Mouse (Mus musculus): ENCODE data around the gene Hira. TPM values are rescaled to one million over a fixed set of nuclear protein-coding genes. Genes with fewer than 3 reads are reported as not detected.
A peak's percentile ranks its signal among the peaks of the same experiment; 100 is the strongest.
"Not testable (repeated sequence)": the region's sequence is repeated elsewhere in the genome, so short reads cannot be mapped to it uniquely, and the experiment has no call there.

Gene Hira
- polyA plus RNA-seq, 1 experiment from 2014 or later: 9.2 TPM

GRCm38 (mm10) chr16:18948941-18949340, 72.1 kb downstream of the Hira start:
- Histone ChIP-seq H3K4me2 (no peak overlapping the region), H3K9me3 (replicated peaks; ENCODE audit: control insufficient read depth, low read length) (no peaks in the 10 kb centered on the region), H3K27ac (ENCODE audit: low read depth, low read length) (no peak overlapping the region), H3K9ac (ENCODE audit: low read depth, low read length) (no peak overlapping the region), H3K36me3 (ENCODE audit: control insufficient read depth, insufficient read depth, low read length) (peaks cover 46% of the 10 kb centered on the region), H3K27me3 (ENCODE audit: control insufficient read depth, insufficient read depth, low read length) (no peaks in the 10 kb centered on the region), H3K4me1 (ENCODE audit: control insufficient read depth, insufficient read depth, low read length) (no peaks in the 10 kb centered on the region), H3K4me3 (ENCODE audit: low read depth, low read length) (no peak overlapping the region)
- no peak for ATAC-seq (replicated peaks; ENCODE audit: insufficient number of reproducible peaks, low FRiP score, low TSS enrichment)
- 90% methylated on average over 9 of the region's 9 CpGs for WGBS (ENCODE audit: insufficient replicate concordance)

- no peaks in the 10 kb centered on the region for H3K9me3 ChIP-seq (replicated peaks; ENCODE audit: control insufficient read depth, low read length)
- H3K36me3 ChIP-seq (ENCODE audit: control insufficient read depth, insufficient read depth, low read length): peaks cover 56% of the 10 kb centered on the region
- H3K4me3 ChIP-seq (ENCODE audit: low read depth, low read length): no peak overlapping the region
- WGBS (ENCODE audit: insufficient replicate concordance): 78% methylated on average over 2 of the region's 2 CpGs
- H3K27ac ChIP-seq (ENCODE audit: low read depth, low read length): no peak overlapping the region
- H3K9ac ChIP-seq (ENCODE audit: low read depth, low read length): no peak overlapping the region
- no peak for ATAC-seq (replicated peaks; ENCODE audit: insufficient number of reproducible peaks, low FRiP score, low TSS enrichment)
- no peaks in the 10 kb centered on the region for H3K4me1 ChIP-seq (ENCODE audit: control insufficient read depth, insufficient read depth, low read length)
- no peak overlapping the region for H3K4me2 ChIP-seq
- no peaks in the 10 kb centered on the region for H3K27me3 ChIP-seq (ENCODE audit: control insufficient read depth, insufficient read depth, low read length)
These were observed 73.5 kb downstream of the Hira start for GRCm38 (mm10) chr16:18950351-18950750.

GRCm38 (mm10) chr16:18952813-18953212, 76.0 kb downstream of the Hira start:
- Histone ChIP-seq H3K27me3 (ENCODE audit: control insufficient read depth, insufficient read depth, low read length) (no peaks in the 10 kb centered on the region), H3K9ac (ENCODE audit: low read depth, low read length) (no peak overlapping the region), H3K4me3 (ENCODE audit: low read depth, low read length) (no peak overlapping the region), H3K36me3 (ENCODE audit: control insufficient read depth, insufficient read depth, low read length) (peaks cover 55% of the 10 kb centered on the region), H3K27ac (ENCODE audit: low read depth, low read length) (no peak overlapping the region), H3K4me2 (no peak overlapping the region), H3K4me1 (ENCODE audit: control insufficient read depth, insufficient read depth, low read length) (no peaks in the 10 kb centered on the region), H3K9me3 (replicated peaks; ENCODE audit: control insufficient read depth, low read length) (no peaks in the 10 kb centered on the region)
- ATAC-seq (replicated peaks; ENCODE audit: insufficient number of reproducible peaks, low FRiP score, low TSS enrichment): no peak

- Histone ChIP-seq H3K4me2 (no peak overlapping the region), H3K27ac (ENCODE audit: low read depth, low read length) (no peak overlapping the region), H3K36me3 (ENCODE audit: control insufficient read depth, insufficient read depth, low read length) (peaks cover 37% of the 10 kb centered on the region), H3K27me3 (ENCODE audit: control insufficient read depth, insufficient read depth, low read length) (no peaks in the 10 kb centered on the region), H3K9ac (ENCODE audit: low read depth, low read length) (no peak overlapping the region), H3K9me3 (replicated peaks; ENCODE audit: control insufficient read depth, low read length) (peaks cover 4% of the 10 kb centered on the region), H3K4me1 (ENCODE audit: control insufficient read depth, insufficient read depth, low read length) (no peaks in the 10 kb centered on the region), H3K4me3 (ENCODE audit: low read depth, low read length) (no peak overlapping the region)
- 73% methylated on average over 3 of the region's 3 CpGs for WGBS (ENCODE audit: insufficient replicate concordance)
- ATAC-seq (replicated peaks; ENCODE audit: insufficient number of reproducible peaks, low FRiP score, low TSS enrichment): no peak
These were observed 78.2 kb downstream of the Hira start for GRCm38 (mm10) chr16:18955070-18955469.

- Histone ChIP-seq H3K4me1 (ENCODE audit: control insufficient read depth, insufficient read depth, low read length) (no peaks in the 10 kb centered on the region), H3K36me3 (ENCODE audit: control insufficient read depth, insufficient read depth, low read length) (peaks cover 36% of the 10 kb centered on the region), H3K27me3 (ENCODE audit: control insufficient read depth, insufficient read depth, low read length) (no peaks in the 10 kb centered on the region), H3K9ac (ENCODE audit: low read depth, low read length) (no peak overlapping the region), H3K4me3 (ENCODE audit: low read depth, low read length) (no peak overlapping the region), H3K4me2 (no peak overlapping the region), H3K9me3 (replicated peaks; ENCODE audit: control insufficient read depth, low read length) (peaks cover 8% of the 10 kb centered on the region), H3K27ac (ENCODE audit: low read depth, low read length) (no peak overlapping the region)
- no peak for ATAC-seq (replicated peaks; ENCODE audit: insufficient number of reproducible peaks, low FRiP score, low TSS enrichment)
These were observed 86.6 kb downstream of the Hira start for GRCm38 (mm10) chr16:18963486-18963885.

- Histone ChIP-seq H3K36me3 (ENCODE audit: control insufficient read depth, insufficient read depth, low read length) (peaks cover 13% of the 10 kb centered on the region), H3K9ac (ENCODE audit: low read depth, low read length) (no peak overlapping the region), H3K27me3 (ENCODE audit: control insufficient read depth, insufficient read depth, low read length) (no peaks in the 10 kb centered on the region), H3K4me1 (ENCODE audit: control insufficient read depth, insufficient read depth, low read length) (peaks cover 18% of the 10 kb centered on the region; the same call in 1 of the 2 replicates), H3K4me2 (no peak overlapping the region), H3K9me3 (replicated peaks; ENCODE audit: control insufficient read depth, low read length) (no peaks in the 10 kb centered on the region), H3K4me3 (ENCODE audit: low read depth, low read length) (no peak overlapping the region), H3K27ac (ENCODE audit: low read depth, low read length) (0 out of 2 replicates have a peak overlapping the region, but pooled peaks have one; percentile 29)
- WGBS (ENCODE audit: insufficient replicate concordance): 78% methylated on average over 9 of the region's 9 CpGs
- ATAC-seq (replicated peaks; ENCODE audit: insufficient number of reproducible peaks, low FRiP score, low TSS enrichment): no peak
These were observed 92.7 kb downstream of the Hira start for GRCm38 (mm10) chr16:18969420-18970128.

- H3K36me3 ChIP-seq (ENCODE audit: control insufficient read depth, insufficient read depth, low read length): peaks cover 5% of the 10 kb centered on the region
- no peaks in the 10 kb centered on the region; the same call in 1 of the 2 replicates for H3K9me3 ChIP-seq (replicated peaks; ENCODE audit: control insufficient read depth, low read length)
- peak overlapping the region; percentile 77 for H3K27ac ChIP-seq (ENCODE audit: low read depth, low read length)
- no peak overlapping the region for H3K4me2 ChIP-seq
- H3K4me3 ChIP-seq (ENCODE audit: low read depth, low read length): no peak overlapping the region
- H3K4me1 ChIP-seq (ENCODE audit: control insufficient read depth, insufficient read depth, low read length): peaks cover 18% of the 10 kb centered on the region; the same call in 1 of the 2 replicates
- no peak overlapping the region for H3K9ac ChIP-seq (ENCODE audit: low read depth, low read length)
- no peaks in the 10 kb centered on the region for H3K27me3 ChIP-seq (ENCODE audit: control insufficient read depth, insufficient read depth, low read length)
- 0 out of 2 replicates have a peak, but pooled peaks have one; percentile 33 for ATAC-seq (replicated peaks; ENCODE audit: insufficient number of reproducible peaks, low FRiP score, low TSS enrichment)
- 22% methylated on average over 3 of the region's 3 CpGs for WGBS (ENCODE audit: insufficient replicate concordance)
These were observed 94.0 kb downstream of the Hira start for GRCm38 (mm10) chr16:18970837-18971236.

- not testable (repeated sequence) for H3K4me1 ChIP-seq (ENCODE audit: control insufficient read depth, insufficient read depth, low read length); H3K9me3 ChIP-seq (replicated peaks; ENCODE audit: control insufficient read depth, low read length); H3K36me3 ChIP-seq (ENCODE audit: control insufficient read depth, insufficient read depth, low read length); H3K27me3 ChIP-seq (ENCODE audit: control insufficient read depth, insufficient read depth, low read length); ATAC-seq (replicated peaks; ENCODE audit: insufficient number of reproducible peaks, low FRiP score, low TSS enrichment); H3K27ac ChIP-seq (ENCODE audit: low read depth, low read length); H3K9ac ChIP-seq (ENCODE audit: low read depth, low read length); H3K4me2 ChIP-seq; H3K4me3 ChIP-seq (ENCODE audit: low read depth, low read length)
- WGBS (ENCODE audit: insufficient replicate concordance): 79% methylated on average over 23 of the region's 23 CpGs
These were observed 98.8 kb downstream of the Hira start for GRCm38 (mm10) chr16:18975665-18976064.

- 0 out of 2 replicates have a peak, but pooled peaks cover 6% of the 10 kb centered on the region for H3K4me1 ChIP-seq (ENCODE audit: control insufficient read depth, insufficient read depth, low read length)
- no peak overlapping the region for H3K27ac ChIP-seq (ENCODE audit: low read depth, low read length)
- H3K4me2 ChIP-seq: peak overlapping the region; percentile 19
- peaks cover 5% of the 10 kb centered on the region for H3K9me3 ChIP-seq (replicated peaks; ENCODE audit: control insufficient read depth, low read length)
- no peaks in the 10 kb centered on the region for H3K27me3 ChIP-seq (ENCODE audit: control insufficient read depth, insufficient read depth, low read length)
- no peak for ATAC-seq (replicated peaks; ENCODE audit: insufficient number of reproducible peaks, low FRiP score, low TSS enrichment)
- no peak overlapping the region for H3K9ac ChIP-seq (ENCODE audit: low read depth, low read length)
- whole genome bisulfite sequencing (ENCODE audit: insufficient replicate concordance): 67% methylated on average over 23 of the region's 23 CpGs
- no peaks in the 10 kb centered on the region for H3K36me3 ChIP-seq (ENCODE audit: control insufficient read depth, insufficient read depth, low read length)
- H3K4me3 ChIP-seq (ENCODE audit: low read depth, low read length): no peak overlapping the region
These were observed 99.5 kb downstream of the Hira start for GRCm38 (mm10) chr16:18976315-18976714.
